Mouse (Mus musculus) ovary, postnatal 14 days (tissue): ENCODE measurements around the gene Gal3st4.
"Not testable (repeated sequence)": the region's sequence is repeated elsewhere in the genome, so short reads cannot be mapped to it uniquely, and the experiment has no call there.

Source experiments
- DNase-seq: peaks from one replicate; pipeline ENCODE4 v3.0.0; 2022; ENCODE audit warnings: low spot score

Gal3st4 gene

GRCm38 (mm10) chr5:138262001-138262400 lies 10.6 kb downstream of the Gal3st4 start:
- no peak for DNase-seq

DNA sequence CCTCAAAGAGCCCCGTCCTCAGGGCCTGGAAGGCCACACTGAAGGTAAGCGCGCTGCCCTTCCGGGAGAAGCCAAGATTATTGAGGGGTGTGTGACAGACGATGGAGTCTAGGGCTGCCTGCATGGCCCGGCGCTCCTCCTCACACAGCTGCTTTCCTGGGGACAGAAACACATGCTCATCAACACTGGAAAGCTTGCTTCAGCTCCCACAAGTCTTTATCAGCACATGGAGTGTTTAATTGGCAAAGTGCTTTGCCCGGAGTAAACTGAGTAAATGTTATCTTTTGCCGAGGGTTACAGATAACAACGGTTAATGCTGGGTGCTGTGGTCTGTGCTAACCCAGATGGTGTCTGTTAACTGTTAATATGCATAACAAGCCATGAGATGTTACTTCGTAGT lies 11.8 kb downstream of the Gal3st4 start:
- no peak for DNase-seq

DNA sequence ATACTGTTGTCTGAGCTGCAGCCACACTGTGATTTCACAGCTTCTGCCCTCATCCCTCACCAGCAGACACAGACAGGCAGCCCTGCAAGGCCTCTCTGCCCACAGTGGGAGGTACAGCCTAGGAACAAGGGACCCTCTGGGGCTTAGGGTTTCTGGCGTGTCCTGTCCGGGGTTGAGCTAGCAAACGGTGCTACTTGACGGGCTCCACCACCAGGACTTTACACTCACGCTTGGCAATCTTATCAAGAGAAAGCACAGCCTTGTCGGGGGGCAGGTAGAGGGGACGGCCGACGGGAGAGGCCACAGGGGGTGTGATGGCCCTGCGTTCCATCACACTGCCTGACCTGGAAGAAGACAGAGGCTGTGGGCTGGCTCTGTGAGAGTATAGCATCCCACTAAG lies 12.6 kb downstream of the Gal3st4 start:
- DNase-seq = no peak

GRCm38 (mm10) chr5:138258993-138259392 lies 13.6 kb downstream of the Gal3st4 start:
- DNase-seq = no peak

GRCm38 (mm10) chr5:138258542-138258941 lies 14.1 kb downstream of the Gal3st4 start:
- DNase-seq = no peak

- DNase-seq = no peak
These were observed 14.6 kb downstream of the Gal3st4 start for GRCm38 (mm10) chr5:138258078-138258477.

GRCm38 (mm10) chr5:138257585-138257978 lies 15.1 kb downstream of the Gal3st4 start:
- no peak for DNase-seq

- DNase-seq = no peak
These were observed 15.6 kb downstream of the Gal3st4 start for GRCm38 (mm10) chr5:138256966-138257584.

DNA sequence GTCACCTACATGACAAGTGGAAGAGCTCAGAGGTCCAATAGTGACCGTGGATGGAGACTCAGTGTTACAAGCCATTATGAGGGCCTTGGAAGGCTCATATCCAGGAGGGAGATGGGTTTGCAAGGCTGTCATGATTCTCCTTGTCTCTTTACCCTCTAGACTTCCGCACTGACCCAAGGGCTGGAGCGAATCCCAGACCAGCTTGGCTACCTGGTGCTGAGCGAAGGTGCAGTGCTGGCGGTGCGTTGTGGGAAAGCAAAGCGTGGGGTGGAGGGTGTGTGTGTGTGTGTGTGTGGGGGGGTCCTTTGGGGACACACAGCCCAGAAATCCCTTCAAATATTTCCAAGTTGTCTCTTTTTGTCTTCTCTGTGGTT lies 16.6 kb downstream of the Gal3st4 start:
- DNase-seq = no peak

GRCm38 (mm10) chr5:138255353-138256093 lies 17.1 kb downstream of the Gal3st4 start, which contains the start of gene Lamtor4:
Gene Lamtor4, plus strand, starts transcription at chr5:138255482.
- DNase-seq = peak; percentile 88

DNA sequence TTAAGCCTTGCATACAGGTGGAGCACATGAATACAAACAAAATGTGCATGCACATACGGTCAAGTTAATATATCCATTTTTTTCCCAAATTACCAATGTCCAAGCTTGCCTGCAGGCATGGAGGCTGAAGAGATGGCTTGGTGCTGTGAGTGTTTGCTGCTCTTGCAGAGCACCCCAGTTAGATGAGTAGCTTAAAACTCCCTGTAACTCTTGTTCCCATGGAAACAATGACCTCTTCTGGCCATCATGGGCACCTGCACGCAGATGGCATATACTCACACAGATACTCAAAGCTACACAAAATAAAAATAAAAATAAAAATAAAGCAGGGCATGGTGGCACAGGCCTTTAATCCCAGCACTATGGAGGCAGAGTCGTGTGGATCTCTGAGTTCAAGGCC lies 19.6 kb downstream of the Gal3st4 start:
- no peak for DNase-seq

DNA sequence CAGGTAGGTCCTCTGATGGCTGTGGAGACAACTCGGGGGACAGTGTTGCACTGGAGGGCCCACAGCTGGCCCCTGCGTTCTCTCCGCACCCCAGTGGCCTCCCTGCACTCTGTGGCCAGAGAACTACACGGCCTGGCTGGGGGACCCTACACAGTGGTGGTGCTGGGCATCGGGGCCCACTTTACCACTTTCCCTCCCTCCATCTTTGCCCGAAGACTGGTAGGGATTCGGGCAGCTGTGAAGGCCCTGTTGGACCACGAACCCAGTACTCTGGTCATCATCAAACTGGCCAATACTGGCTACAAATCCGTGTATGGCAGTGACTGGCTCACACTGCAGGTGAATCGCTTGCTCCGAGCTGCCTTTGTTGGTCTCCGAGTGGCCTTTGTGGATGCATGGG lies 21.5 kb downstream of the Gal3st4 start:
- DNase-seq = no peak

- DNase-seq = no peak
These were observed 31.1 kb downstream of the Gal3st4 start for GRCm38 (mm10) chr5:138241511-138241910.

- no peak for DNase-seq
These were observed 38.4 kb downstream of the Gal3st4 start for GRCm38 (mm10) chr5:138234224-138234623.

DNA sequence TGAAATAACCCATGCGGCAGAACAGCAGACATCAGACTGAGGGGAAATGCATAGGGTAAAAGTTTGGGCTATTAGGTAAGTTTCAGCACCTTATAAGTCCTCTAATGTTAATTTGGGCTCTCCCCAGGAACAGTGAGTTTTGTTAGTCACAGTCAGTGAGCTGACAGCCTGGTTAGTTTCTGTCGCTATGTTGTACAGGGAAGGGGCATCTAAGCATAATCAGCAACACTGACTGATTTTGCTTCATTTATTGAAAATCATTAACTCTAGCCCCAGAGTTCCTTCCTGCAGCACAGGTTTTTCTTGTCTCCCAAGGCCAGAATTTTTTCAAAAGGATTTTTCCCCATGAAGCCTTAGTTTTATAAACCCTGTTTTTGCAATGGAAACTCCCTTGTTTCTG lies 38.9 kb downstream of the Gal3st4 start:
- DNase-seq = no peak

DNA sequence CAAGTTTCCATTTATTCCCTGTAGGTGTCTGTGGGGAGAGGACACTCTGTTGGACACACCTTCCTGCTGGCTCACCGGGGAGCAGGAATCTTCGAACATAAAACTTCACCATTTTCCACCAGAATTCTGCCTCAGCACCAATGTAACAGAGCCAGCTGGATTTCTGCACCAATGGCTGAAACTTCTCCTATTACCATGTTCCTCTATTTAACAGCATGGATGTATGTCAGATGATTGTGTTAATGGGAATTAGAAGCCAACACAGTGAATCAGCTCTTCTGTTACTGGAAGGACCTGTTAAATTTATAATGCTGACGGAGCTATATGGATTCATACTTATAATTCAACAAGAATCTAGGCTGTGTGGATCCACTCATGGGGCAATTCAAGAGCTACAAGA lies 43.1 kb downstream of the Gal3st4 start:
- no peak for DNase-seq

DNA sequence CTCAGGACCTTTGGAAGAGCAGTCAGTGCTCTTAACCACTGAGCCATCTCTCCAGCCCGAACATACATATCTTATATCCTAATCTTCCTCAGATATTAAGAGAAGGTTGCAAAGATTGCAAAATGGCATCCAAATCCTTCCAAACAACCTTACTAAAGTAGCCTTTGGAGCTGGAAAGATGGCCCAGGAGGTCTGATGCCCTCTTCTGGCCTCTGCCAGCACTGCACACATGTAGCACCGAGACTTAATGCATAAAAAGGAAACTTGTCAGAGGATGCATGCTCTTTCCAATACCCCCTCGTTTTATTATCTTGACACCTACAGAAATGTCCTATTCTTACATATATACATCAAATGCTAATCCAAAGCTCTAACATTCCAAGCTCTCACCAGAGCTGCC lies 44.6 kb downstream of the Gal3st4 start:
- DNase-seq = peak; percentile 22

DNA sequence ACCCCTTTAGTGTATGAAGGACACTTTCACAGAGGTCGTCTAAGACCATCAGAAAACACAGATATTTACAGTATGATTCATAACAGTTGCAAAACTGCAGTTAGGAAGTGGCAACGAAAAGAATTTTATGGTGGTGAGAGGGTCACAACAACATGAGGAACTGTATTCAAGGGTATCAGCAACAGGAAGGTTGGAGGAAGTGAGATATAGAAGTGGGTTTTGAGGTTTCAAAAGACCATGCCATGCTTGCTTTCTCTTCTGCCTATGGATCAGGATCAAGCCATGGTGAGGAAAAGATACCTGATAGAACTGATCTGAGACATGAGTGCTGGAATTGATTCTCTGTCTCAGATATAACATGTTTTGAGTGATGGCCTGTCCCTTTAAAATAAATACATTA lies 45.3 kb downstream of the Gal3st4 start:
- no peak for DNase-seq

- DNase-seq = no peak
These were observed 46.1 kb downstream of the Gal3st4 start for GRCm38 (mm10) chr5:138226491-138226890.

- no peak for DNase-seq
These were observed 46.9 kb downstream of the Gal3st4 start, which contains the start of gene Nxpe5 for GRCm38 (mm10) chr5:138225700-138226099. Gene Nxpe5, plus strand, starts transcription at chr5:138225898.

- DNase-seq = no peak
These were observed 49.4 kb downstream of the Gal3st4 start for GRCm38 (mm10) chr5:138223287-138223686.

- peak; percentile 90 for DNase-seq
These were observed 50.5 kb downstream of the Gal3st4 start for GRCm38 (mm10) chr5:138222111-138222510.

- DNase-seq = no peak
These were observed 52.8 kb downstream of the Gal3st4 start for GRCm38 (mm10) chr5:138219864-138220263.

DNA sequence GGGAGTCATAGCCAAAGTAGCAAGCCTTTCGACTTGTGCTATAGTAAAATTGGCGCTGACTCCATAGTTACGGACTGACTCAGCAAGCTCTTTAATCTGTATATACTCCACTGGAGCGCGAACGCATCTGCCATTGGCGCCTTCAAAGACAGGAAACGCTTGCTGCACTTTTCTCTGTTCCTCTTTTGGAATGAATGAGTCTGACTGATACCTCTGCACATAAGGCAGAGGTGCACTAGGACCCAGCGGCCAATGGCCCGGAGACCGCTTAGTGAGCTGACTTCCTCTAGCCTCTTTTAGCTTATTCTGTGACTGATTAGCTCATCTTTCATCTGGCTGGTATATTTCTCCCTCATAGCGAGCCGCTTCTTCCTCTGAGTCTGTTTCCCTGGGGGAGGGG lies 56.0 kb downstream of the Gal3st4 start:
- DNase-seq = not testable (repeated sequence)
